Mouse (Mus musculus) heart, embryonic 16.5 days (tissue): ENCODE measurements around the gene Slc17a4. TPM values are rescaled to one million over a fixed set of nuclear protein-coding genes. Genes with fewer than 3 reads are reported as not detected.

Source experiments
- ATAC-seq: fragments of 200-750 bp; cut with Nextera tagmentation; replicated peaks from 2 replicates; pipeline ENCODE4 v1.8.0; 2017; ENCODE audit warnings: moderate number of reproducible peaks; ENCODE audit not compliant: insufficient read depth, low FRiP score; ENCODE audit errors: extremely low read depth
- H3K27ac ChIP-seq: fragments of 300-500 bp; sonication (generic); 2 replicates; pipeline ENCODE4 v1.5.1; 2014; ENCODE audit warnings: mild to moderate bottlenecking, low read length, control low read depth, moderate library complexity
- H3K27me3 ChIP-seq: fragments of 300-500 bp; sonication (generic); 2 replicates; pipeline ENCODE4 v1.6.1; 2014; ENCODE audit warnings: low read length, mixed read lengths; ENCODE audit not compliant: control insufficient read depth, insufficient read depth
- H3K36me3 ChIP-seq: fragments of 300-500 bp; sonication (generic); 2 replicates; pipeline ENCODE4 v1.6.1; 2014; ENCODE audit not compliant: control insufficient read depth, insufficient read depth
- H3K4me1 ChIP-seq: fragments of 300-500 bp; sonication (generic); 2 replicates; pipeline ENCODE4 v1.6.1; 2014; ENCODE audit warnings: low read length, mixed read lengths; ENCODE audit not compliant: control insufficient read depth, insufficient read depth
- H3K4me2 ChIP-seq: fragments of 300-500 bp; sonication (generic); 2 replicates; pipeline ENCODE4 v1.6.1; 2014; ENCODE audit warnings: low read depth, mild to moderate bottlenecking, control low read depth, low read length
- H3K4me3 ChIP-seq: fragments of 300-500 bp; sonication (generic); 2 replicates; pipeline ENCODE4 v1.5.1; 2014; ENCODE audit warnings: mild to moderate bottlenecking, control low read depth, low read length
- H3K9ac ChIP-seq: fragments of 300-500 bp; sonication (generic); 2 replicates; pipeline ENCODE4 v1.6.1; 2014; ENCODE audit warnings: low read length, control low read depth
- H3K9me3 ChIP-seq: fragments of 300-500 bp; sonication (generic); replicated peaks from 2 replicates; pipeline ENCODE4 v1.6.1; 2016; ENCODE audit warnings: low read length; ENCODE audit not compliant: control insufficient read depth
- WGBS: fragments of 180-500 bp; shearing (Covaris S2); extraction: QIAGEN DNeasy Blood & Tissue Kit; methylation state at CpG from one replicate; pipeline ENCODE4 v1.1.7; 2014; 5-methylcytosine and 5-hydroxymethylcytosine counted together
- microRNA-seq: library from miRNA; unstranded; fragments of <30 nt; microRNA quantifications from one replicate; pipeline ENCODE4, GENCODE M21; 2017
- polyA plus RNA-seq: library from polyadenylated mRNA; unstranded; fragments of >200 nt; fragmentation: Nextera tagmentation; extraction: Ambion mirVana; gene quantifications from 2 replicates; pipeline ENCODE4 v1.2.1, GENCODE M21; 2015

The Slc17a4 gene
- polyA plus RNA-seq, 1 experiment from 2014 or later = 0.09 TPM

DNA sequence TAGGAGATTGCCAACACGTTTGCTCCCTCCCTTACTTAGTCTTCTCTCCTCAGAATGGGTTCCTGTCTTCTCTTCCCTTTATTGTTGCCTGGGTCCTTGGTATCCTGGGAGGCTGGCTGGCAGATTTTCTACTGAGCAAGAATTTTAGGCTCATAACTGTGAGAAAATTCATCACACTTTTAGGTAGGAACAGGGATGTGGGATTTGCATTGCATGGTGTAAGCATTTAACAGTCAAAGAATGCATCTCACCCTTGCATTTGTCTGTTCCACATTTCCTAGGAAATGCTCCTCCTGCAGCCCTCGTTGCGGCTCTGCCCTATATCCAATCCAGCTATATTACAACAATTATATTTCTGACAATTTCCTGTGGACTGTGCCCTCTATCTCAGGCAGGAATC, 58.4 kb downstream of the Slc17a4 start:
- Histone ChIP-seq H3K27ac (no peak overlapping the region), H3K36me3 (no peaks in the 10 kb centered on the region), H3K27me3 (no peaks in the 10 kb centered on the region), H3K4me1 (no peaks in the 10 kb centered on the region), H3K9me3 (no peaks in the 10 kb centered on the region), H3K9ac (no peak overlapping the region), H3K4me2 (no peak overlapping the region), H3K4me3 (no peak overlapping the region)
- no peak for ATAC-seq
- 61% methylated on average over 3 of the region's 3 CpGs for WGBS

DNA sequence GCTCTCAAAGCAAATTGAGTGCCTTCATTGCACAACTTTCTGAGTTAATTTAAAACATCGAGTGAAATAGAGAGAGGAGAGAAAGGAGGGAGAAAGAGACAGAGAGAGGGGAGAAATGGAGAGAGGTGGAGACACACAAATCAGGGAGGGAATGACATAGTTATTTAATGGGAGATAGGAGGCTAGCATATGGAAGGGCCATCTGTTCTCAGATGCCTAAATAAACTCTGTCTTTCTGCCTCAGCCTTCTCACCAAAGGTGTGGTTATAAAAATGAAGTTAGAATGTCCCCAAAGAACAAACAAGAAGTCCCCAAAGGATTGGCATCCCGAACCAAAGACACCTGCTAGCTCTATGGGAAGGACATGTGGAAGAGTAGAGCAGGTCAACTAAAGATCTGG, 65.5 kb downstream of the Slc17a4 start:
- Histone ChIP-seq H3K4me3 (no peak overlapping the region), H3K9ac (no peak overlapping the region), H3K27me3 (no peaks in the 10 kb centered on the region), H3K36me3 (no peaks in the 10 kb centered on the region), H3K4me1 (no peaks in the 10 kb centered on the region), H3K4me2 (no peak overlapping the region), H3K9me3 (no peaks in the 10 kb centered on the region), H3K27ac (no peak overlapping the region)
- ATAC-seq = no peak
- WGBS = 81% methylated on average over 2 of the region's 2 CpGs

Small RNA genes within 50 kb of the gene (microRNA-seq; reads per million reads assigned to microRNA genes)
- gene Gm44344 = not detected

Other genes starting within 250 kb of the Slc17a4 start
- gene Hist1h2ac, start 231.1 kb downstream of the Slc17a4 start, polyA plus RNA-seq = 0.52 and 0.75 TPM in 2 replicates
- gene Hist1h2bc, start 230.8 kb downstream of the Slc17a4 start, polyA plus RNA-seq = 49.7 and 53.7 TPM in 2 replicates
- not detected in 2 replicates for gene Hist1h1t, start 219.2 kb downstream of the Slc17a4 start, polyA plus RNA-seq
- 1.9 and 2.8 TPM in 2 replicates for gene Hist1h4c, start 216.6 kb downstream of the Slc17a4 start, polyA plus RNA-seq
- 11.7 and 14.9 TPM in 2 replicates for gene Hfe, start 204.2 kb downstream of the Slc17a4 start, polyA plus RNA-seq
- gene Hist1h1c, start 176.2 kb downstream of the Slc17a4 start, polyA plus RNA-seq = 38.0 and 38.5 TPM in 2 replicates
- 3.0 and 3.8 TPM in 2 replicates for gene Hist1h3c, start 169.4 kb downstream of the Slc17a4 start, polyA plus RNA-seq
- gene Hist1h2bb, start 168.3 kb downstream of the Slc17a4 start, polyA plus RNA-seq = 0.98 and 2.2 TPM in 2 replicates
- gene Hist1h2ab, start 163.9 kb downstream of the Slc17a4 start, polyA plus RNA-seq = 17.0 and 20.0 TPM in 2 replicates
- 3.2 and 5.0 TPM in 2 replicates for gene Hist1h3b, start 162.7 kb downstream of the Slc17a4 start, polyA plus RNA-seq
- 1.2 and 1.5 TPM in 2 replicates for gene Hist1h4b, start 158.0 kb downstream of the Slc17a4 start, polyA plus RNA-seq
- gene Hist1h4a, start 153.8 kb downstream of the Slc17a4 start, polyA plus RNA-seq = 0.32 TPM in 1 of 2 replicates, not detected in the other
- 1.5 and 3.4 TPM in 2 replicates for gene Hist1h3a, start 152.6 kb downstream of the Slc17a4 start, polyA plus RNA-seq
- gene Hist1h1a, start 151.3 kb downstream of the Slc17a4 start, polyA plus RNA-seq = 0.79 and 0.97 TPM in 2 replicates
- gene Trim38, start 145.1 kb downstream of the Slc17a4 start, polyA plus RNA-seq = 0.10 TPM in 1 of 2 replicates, not detected in the other
- gene Slc17a2, start 108.0 kb downstream of the Slc17a4 start, polyA plus RNA-seq = not detected in 2 replicates
- not detected in 2 replicates for gene Slc17a3, start 75.6 kb downstream of the Slc17a4 start, polyA plus RNA-seq
- gene Slc17a1, start 47.3 kb downstream of the Slc17a4 start, polyA plus RNA-seq = not detected in 2 replicates
- gene Hist1h2ba, start 19.1 kb upstream of the Slc17a4 start, polyA plus RNA-seq = not detected in 2 replicates
- gene Hist1h2aa, start 19.5 kb upstream of the Slc17a4 start, polyA plus RNA-seq = not detected in 2 replicates
- not detected in 2 replicates for gene Scgn, start 76.2 kb upstream of the Slc17a4 start, polyA plus RNA-seq